Mouse (Mus musculus): Measurements from ENCODE around the gene Pak6. TPM values are rescaled to one million over a fixed set of nuclear protein-coding genes. Genes with fewer than 3 reads are reported as not detected.

Pak6 gene
- polyA plus RNA-seq, 1 experiment from 2014 or later, result 1.6 TPM

GRCm38 (mm10) chr2:118671728-118672127 is 8.6 kb downstream of the Pak6 start:
- WGBS, result 81% methylated on average over 1 of the region's 1 CpGs
- Histone ChIP-seq H3K4me1 (peaks cover 32% of the 10 kb centered on the region), H3K27ac (no peak overlapping the region), H3K4me3 (no peak overlapping the region), H3K36me3 (replicated peaks) (no peaks in the 10 kb centered on the region), H3K27me3 (ENCODE audit: poor library complexity, severe bottlenecking) (peaks cover 77% of the 10 kb centered on the region), H3K9me3 (no peaks in the 10 kb centered on the region)
- no peak for DNase-seq (ENCODE audit: extremely low spot score, low spot score)

GRCm38 (mm10) chr2:118673686-118674465 is 10.8 kb downstream of the Pak6 start:
- peaks cover 95% of the 10 kb centered on the region for H3K27me3 ChIP-seq (ENCODE audit: poor library complexity, severe bottlenecking)
- DNase-seq (ENCODE audit: extremely low spot score, low spot score), result no peak
- no peak overlapping the region for H3K27ac ChIP-seq
- peaks cover 43% of the 10 kb centered on the region for H3K4me1 ChIP-seq
- no peak overlapping the region for H3K4me3 ChIP-seq
- H3K9me3 ChIP-seq, result no peaks in the 10 kb centered on the region
- WGBS, result 22% methylated on average over 15 of the region's 15 CpGs
- no peaks in the 10 kb centered on the region for H3K36me3 ChIP-seq (replicated peaks)

GRCm38 (mm10) chr2:118674500-118674899 is 11.4 kb downstream of the Pak6 start:
- DNase-seq (ENCODE audit: extremely low spot score, low spot score), result no peak
- 16% methylated on average over 7 of the region's 7 CpGs for WGBS
- Histone ChIP-seq H3K4me1 (peaks cover 37% of the 10 kb centered on the region), H3K9me3 (no peaks in the 10 kb centered on the region), H3K27me3 (ENCODE audit: poor library complexity, severe bottlenecking) (peaks cover 95% of the 10 kb centered on the region), H3K27ac (no peak overlapping the region), H3K36me3 (replicated peaks) (no peaks in the 10 kb centered on the region), H3K4me3 (no peak overlapping the region)

DNA sequence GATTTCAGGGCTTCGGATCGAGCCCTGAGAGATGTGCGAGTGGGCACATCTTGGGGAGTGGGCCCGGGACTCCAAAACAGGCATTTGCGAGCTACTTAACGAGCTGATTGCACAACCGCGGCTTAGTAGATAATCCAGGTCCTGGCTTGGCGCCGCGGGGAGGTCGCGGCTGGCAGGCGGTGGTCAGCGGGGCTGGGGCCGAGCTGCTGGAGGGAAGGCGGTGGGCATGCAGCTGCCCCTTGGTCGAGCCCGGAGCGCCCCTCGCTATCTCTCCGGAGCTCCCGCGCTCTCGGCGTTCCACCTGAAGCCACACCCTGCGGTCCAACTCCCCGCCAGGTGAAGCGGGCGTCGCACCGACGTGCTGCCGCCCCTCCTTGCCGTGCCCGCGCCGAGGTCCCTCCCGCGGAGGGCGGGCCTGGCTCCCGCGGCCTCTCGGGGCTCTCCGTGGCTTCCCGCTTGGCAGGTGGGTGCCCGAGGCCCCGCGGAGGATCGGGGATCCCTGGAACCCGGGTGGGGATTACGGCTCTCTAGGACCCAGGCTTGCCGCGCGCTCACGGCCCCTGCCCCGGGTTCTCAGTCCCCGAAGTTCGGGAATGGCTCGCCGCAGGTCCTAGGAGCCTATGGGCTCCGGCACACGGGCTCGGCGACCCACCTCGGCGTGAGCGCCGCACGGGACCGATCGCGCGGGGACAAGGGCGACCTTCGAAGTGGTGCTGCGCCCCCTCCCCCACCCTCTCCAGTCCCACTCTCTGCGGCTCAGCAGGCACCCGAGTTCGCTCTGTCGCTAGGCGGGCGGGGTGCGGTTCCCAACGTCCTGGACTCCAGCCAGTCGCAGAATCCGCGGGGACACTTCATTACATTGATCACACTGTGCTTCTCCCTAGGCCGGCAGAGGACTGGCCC is 14.0 kb downstream of the Pak6 start:
- WGBS, result under 1% methylated on average over 89 of the region's 89 CpGs
- peaks cover 33% of the 10 kb centered on the region for H3K4me1 ChIP-seq
- H3K27ac ChIP-seq, result peak overlapping the region; percentile 71
- H3K36me3 ChIP-seq (replicated peaks), result no peaks in the 10 kb centered on the region
- no peaks in the 10 kb centered on the region for H3K9me3 ChIP-seq
- peaks cover 99% of the 10 kb centered on the region for H3K27me3 ChIP-seq (ENCODE audit: poor library complexity, severe bottlenecking)
- peak; percentile 45 for DNase-seq (ENCODE audit: extremely low spot score, low spot score)
- H3K4me3 ChIP-seq, result peak overlapping the region; percentile 63

GRCm38 (mm10) chr2:118677817-118678216 is 14.7 kb downstream of the Pak6 start:
- no peak for DNase-seq (ENCODE audit: extremely low spot score, low spot score)

DNA sequence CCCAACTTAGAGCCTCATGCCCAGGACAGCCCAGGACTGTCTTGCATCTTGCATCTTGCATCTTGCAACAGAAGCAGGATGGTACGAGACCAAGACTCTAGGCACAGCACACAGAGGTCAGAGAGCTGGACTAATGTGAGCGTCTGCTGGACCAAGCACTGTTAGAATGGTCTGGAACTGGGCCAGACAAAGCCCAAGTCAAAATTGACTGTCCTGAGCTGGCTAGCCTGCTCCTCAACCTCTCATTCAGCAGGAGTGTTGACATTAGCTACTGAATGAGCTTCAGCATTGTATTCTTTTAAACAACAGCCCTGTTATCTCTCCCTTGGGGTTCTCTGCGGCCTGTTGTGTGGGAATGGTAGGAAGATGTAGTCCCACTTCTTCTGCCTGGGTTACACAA is 16.5 kb downstream of the Pak6 start:
- WGBS, result 82% methylated on average over 3 of the region's 3 CpGs
- peaks cover 79% of the 10 kb centered on the region for H3K27me3 ChIP-seq (ENCODE audit: poor library complexity, severe bottlenecking)
- H3K4me3 ChIP-seq, result no peak overlapping the region
- no peak for DNase-seq (ENCODE audit: extremely low spot score, low spot score)
- no peaks in the 10 kb centered on the region for H3K36me3 ChIP-seq (replicated peaks)
- H3K9me3 ChIP-seq, result no peaks in the 10 kb centered on the region
- H3K4me1 ChIP-seq, result peaks cover 18% of the 10 kb centered on the region
- no peak overlapping the region for H3K27ac ChIP-seq

More at GRCm38 (mm10) chr2:118677817-118678216, 14.7 kb downstream of the Pak6 start:
- Histone ChIP-seq H3K27me3 (ENCODE audit: poor library complexity, severe bottlenecking) (peaks cover 97% of the 10 kb centered on the region), H3K9me3 (no peaks in the 10 kb centered on the region), H3K36me3 (replicated peaks) (no peaks in the 10 kb centered on the region), H3K27ac (no peak overlapping the region), H3K4me1 (peaks cover 33% of the 10 kb centered on the region), H3K4me3 (peak overlapping the region; percentile 63)
- 21% methylated on average over 4 of the region's 4 CpGs for WGBS

- DNase-seq (ENCODE audit: extremely low spot score, low spot score), result no peak
- WGBS, result 91% methylated on average over 6 of the region's 6 CpGs
- no peaks in the 10 kb centered on the region for H3K9me3 ChIP-seq
- H3K27me3 ChIP-seq (ENCODE audit: poor library complexity, severe bottlenecking), result peaks cover 66% of the 10 kb centered on the region
- H3K4me3 ChIP-seq, result no peak overlapping the region
- H3K36me3 ChIP-seq (replicated peaks), result no peaks in the 10 kb centered on the region
- H3K4me1 ChIP-seq, result peaks cover 15% of the 10 kb centered on the region
- H3K27ac ChIP-seq, result no peak overlapping the region
Observed at GRCm38 (mm10) chr2:118680926-118681325, 17.8 kb downstream of the Pak6 start.

DNA sequence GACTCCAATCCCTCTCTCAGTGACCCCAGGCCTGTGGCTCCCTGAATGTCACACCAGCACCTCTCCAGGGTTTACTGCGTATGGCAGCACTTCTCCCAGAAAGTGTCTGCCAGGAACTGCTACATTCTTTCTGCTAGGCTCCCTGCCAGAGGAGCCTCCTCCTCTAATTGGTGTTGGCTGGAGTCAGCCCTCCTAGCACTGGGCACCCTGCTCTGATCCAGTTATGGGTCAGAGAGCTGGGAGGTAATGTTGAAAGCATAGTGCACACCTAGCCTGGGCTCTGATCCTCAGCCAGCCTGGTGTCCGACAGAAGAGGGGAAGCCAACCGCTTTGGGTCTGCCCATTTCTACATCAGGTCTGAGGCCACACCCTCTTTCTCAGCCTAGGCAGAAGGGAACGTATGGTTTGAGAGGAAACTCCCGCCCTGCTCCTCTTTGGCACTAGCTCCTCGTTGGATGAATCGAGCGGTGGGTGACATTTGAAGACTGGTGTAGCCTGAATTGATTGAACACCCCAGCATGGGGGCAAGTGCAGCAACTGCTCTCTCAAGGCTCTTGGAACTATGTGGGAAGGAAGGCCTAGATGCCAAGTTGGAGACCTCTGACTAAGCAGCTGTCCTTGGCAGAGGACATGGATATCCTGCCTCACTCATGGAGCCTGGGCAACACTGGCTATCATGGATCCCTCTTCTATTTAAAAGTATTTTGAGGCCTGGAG is 19.6 kb downstream of the Pak6 start:
- H3K4me3 ChIP-seq, result no peak overlapping the region
- H3K27me3 ChIP-seq (ENCODE audit: poor library complexity, severe bottlenecking), result peaks cover 55% of the 10 kb centered on the region
- WGBS, result 66% methylated on average over 8 of the region's 8 CpGs
- H3K4me1 ChIP-seq, result peaks cover 1% of the 10 kb centered on the region
- DNase-seq (ENCODE audit: extremely low spot score, low spot score), result no peak
- no peaks in the 10 kb centered on the region for H3K9me3 ChIP-seq
- H3K27ac ChIP-seq, result no peak overlapping the region
- no peaks in the 10 kb centered on the region for H3K36me3 ChIP-seq (replicated peaks)

DNA sequence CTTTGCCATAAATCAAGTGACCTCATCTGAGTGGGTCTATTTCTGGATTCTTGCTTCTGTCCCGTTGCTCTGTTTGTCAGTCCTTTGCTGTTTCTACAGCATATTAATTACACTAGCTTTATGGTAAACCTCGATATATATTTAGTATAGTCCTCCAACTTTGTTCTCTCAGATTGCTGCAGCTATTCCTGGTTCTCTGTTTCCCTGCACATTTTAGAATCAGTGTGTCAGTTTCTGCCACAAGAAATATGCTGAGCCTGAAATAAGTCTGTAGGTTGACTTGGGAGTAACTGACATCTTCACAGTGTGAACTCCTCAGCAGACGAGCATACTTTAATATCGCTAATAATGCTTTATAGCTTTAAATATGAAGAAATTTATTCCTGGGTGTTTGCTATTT is 22.0 kb downstream of the Pak6 start:
- Histone ChIP-seq H3K36me3 (replicated peaks) (no peaks in the 10 kb centered on the region), H3K27ac (no peak overlapping the region), H3K4me1 (no peaks in the 10 kb centered on the region), H3K27me3 (ENCODE audit: poor library complexity, severe bottlenecking) (peaks cover 36% of the 10 kb centered on the region), H3K9me3 (no peaks in the 10 kb centered on the region), H3K4me3 (no peak overlapping the region)
- WGBS, result 93% methylated on average over 4 of the region's 4 CpGs
- DNase-seq (ENCODE audit: extremely low spot score, low spot score), result no peak

DNA sequence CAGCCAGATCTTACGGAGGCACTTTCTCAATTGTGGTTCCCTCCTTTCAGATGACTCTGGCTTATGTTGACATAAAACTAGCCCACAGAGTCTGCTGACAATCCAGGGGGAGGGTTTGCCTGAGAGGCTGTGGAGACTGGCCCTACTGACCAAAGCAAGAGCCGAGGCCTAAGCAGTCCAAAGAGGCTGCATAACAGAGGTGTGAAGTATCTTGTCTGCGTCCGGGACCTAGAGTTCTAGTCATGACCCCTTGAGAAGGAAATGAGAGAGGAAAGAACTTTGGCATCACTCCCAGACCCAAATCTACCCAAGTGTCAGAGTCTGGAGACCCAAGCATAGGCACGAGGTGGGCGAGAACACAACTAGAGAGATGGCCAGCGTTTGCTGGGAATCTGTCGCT is 23.6 kb downstream of the Pak6 start:
- no peak for DNase-seq (ENCODE audit: extremely low spot score, low spot score)
- Histone ChIP-seq H3K9me3 (no peaks in the 10 kb centered on the region), H3K36me3 (replicated peaks) (no peaks in the 10 kb centered on the region), H3K4me1 (no peaks in the 10 kb centered on the region), H3K27me3 (ENCODE audit: poor library complexity, severe bottlenecking) (peaks cover 30% of the 10 kb centered on the region), H3K27ac (no peak overlapping the region), H3K4me3 (no peak overlapping the region)
- WGBS, result 90% methylated on average over 8 of the region's 8 CpGs

GRCm38 (mm10) chr2:118687791-118688190 is 24.7 kb downstream of the Pak6 start:
- Histone ChIP-seq H3K27me3 (ENCODE audit: poor library complexity, severe bottlenecking) (peaks cover 26% of the 10 kb centered on the region), H3K9me3 (no peaks in the 10 kb centered on the region), H3K36me3 (replicated peaks) (no peaks in the 10 kb centered on the region), H3K4me1 (no peaks in the 10 kb centered on the region), H3K4me3 (no peak overlapping the region), H3K27ac (no peak overlapping the region)
- DNase-seq (ENCODE audit: extremely low spot score, low spot score), result no peak
- WGBS, result 95% methylated on average over 3 of the region's 3 CpGs

DNA sequence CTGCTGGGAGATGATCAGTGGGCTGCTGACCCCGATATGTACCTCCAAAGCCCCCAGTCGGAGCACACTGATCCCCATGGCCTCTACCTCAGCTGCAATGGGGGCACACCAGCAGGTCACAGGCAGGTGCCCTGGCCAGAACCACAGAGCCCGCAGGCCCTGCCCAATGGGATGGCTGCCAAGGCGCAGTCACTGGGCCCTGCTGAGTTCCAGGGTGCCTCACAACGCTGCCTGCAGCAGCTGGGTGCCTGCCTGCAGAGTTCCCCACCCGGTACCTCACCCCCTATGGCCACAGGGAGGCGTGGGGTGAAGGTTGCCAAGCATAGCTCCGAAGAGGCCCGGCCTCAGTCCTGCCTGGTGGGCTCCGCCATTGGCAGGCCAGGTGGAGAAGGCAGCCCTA is 26.8 kb downstream of the Pak6 start:
- Histone ChIP-seq H3K27me3 (ENCODE audit: poor library complexity, severe bottlenecking) (peaks cover 47% of the 10 kb centered on the region), H3K4me3 (no peak overlapping the region), H3K9me3 (no peaks in the 10 kb centered on the region), H3K36me3 (replicated peaks) (no peaks in the 10 kb centered on the region), H3K27ac (no peak overlapping the region; the same call in 1 of the 2 replicates), H3K4me1 (no peaks in the 10 kb centered on the region)
- DNase-seq (ENCODE audit: extremely low spot score, low spot score), result no peak
- 78% methylated on average over 10 of the region's 10 CpGs for WGBS

Measured in forebrain, embryonic 10.5 days (tissue).